Mouse (Mus musculus): ENCODE measurements around the gene Ddrgk1. TPM values are rescaled to one million over a fixed set of nuclear protein-coding genes. Genes with fewer than 3 reads are reported as not detected.
"Not testable (repeated sequence)": the region's sequence is repeated elsewhere in the genome, so short reads cannot be mapped to it uniquely, and the experiment has no call there.

Ddrgk1 gene
- polyA plus RNA-seq, 1 experiment from 2014 or later, result 65.3 TPM

DNA sequence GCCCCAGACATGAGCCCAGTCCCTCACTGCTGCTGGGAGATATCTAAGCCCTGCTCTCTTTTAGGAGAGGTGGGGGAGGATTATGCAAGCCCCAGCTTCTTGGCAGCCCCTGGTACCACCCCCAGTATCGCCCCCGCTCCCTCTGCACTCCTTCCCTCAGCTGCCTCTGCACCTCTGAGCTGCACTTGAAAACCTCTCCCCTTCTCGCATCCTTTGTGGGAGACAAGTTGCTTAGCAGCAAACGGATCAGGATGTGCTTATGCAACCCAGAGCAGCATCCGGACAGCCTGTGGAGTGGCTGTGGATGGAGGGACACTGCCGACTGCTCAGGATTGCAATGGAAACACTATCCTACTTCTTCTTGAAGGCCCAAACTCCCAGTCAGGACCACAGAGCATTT is 6.9 kb downstream of the Ddrgk1 start:
- no peak overlapping the region for H3K27ac ChIP-seq
- no peak overlapping the region for H3K4me2 ChIP-seq (replicated peaks)
- no peak for DNase-seq (ENCODE audit: low spot score)
- no peak for ATAC-seq (ENCODE audit: low FRiP score)
- no peak overlapping the region for H3K4me3 ChIP-seq (replicated peaks; ENCODE audit: low read length)
- no peaks in the 10 kb centered on the region for H3K27me3 ChIP-seq (ENCODE audit: control insufficient read depth, insufficient read depth, low read length)
- no peak overlapping the region for H3K9ac ChIP-seq
- no peaks in the 10 kb centered on the region for H3K4me1 ChIP-seq (replicated peaks; ENCODE audit: control insufficient read depth, insufficient read depth, low read length)
- 89% methylated on average over 6 of the region's 6 CpGs for WGBS
- H3K36me3 ChIP-seq (replicated peaks; ENCODE audit: control insufficient read depth, insufficient read depth), result peaks cover 97% of the 10 kb centered on the region
- H3K9me3 ChIP-seq (ENCODE audit: control insufficient read depth, low read length), result no peaks in the 10 kb centered on the region

GRCm38 (mm10) chr2:130656536-130656935 is 7.9 kb downstream of the Ddrgk1 start:
- Histone ChIP-seq H3K36me3 (replicated peaks; ENCODE audit: control insufficient read depth, insufficient read depth) (peaks cover 94% of the 10 kb centered on the region), H3K4me3 (replicated peaks; ENCODE audit: low read length) (no peak overlapping the region), H3K9ac (no peak overlapping the region), H3K27me3 (ENCODE audit: control insufficient read depth, insufficient read depth, low read length) (no peaks in the 10 kb centered on the region), H3K27ac (no peak overlapping the region), H3K9me3 (ENCODE audit: control insufficient read depth, low read length) (no peaks in the 10 kb centered on the region), H3K4me2 (replicated peaks) (no peak overlapping the region), H3K4me1 (replicated peaks; ENCODE audit: control insufficient read depth, insufficient read depth, low read length) (no peaks in the 10 kb centered on the region)
- DNase-seq (ENCODE audit: low spot score) (no peak), ATAC-seq (ENCODE audit: low FRiP score) (no peak)
- 97% methylated on average over 9 of the region's 9 CpGs for WGBS

DNA sequence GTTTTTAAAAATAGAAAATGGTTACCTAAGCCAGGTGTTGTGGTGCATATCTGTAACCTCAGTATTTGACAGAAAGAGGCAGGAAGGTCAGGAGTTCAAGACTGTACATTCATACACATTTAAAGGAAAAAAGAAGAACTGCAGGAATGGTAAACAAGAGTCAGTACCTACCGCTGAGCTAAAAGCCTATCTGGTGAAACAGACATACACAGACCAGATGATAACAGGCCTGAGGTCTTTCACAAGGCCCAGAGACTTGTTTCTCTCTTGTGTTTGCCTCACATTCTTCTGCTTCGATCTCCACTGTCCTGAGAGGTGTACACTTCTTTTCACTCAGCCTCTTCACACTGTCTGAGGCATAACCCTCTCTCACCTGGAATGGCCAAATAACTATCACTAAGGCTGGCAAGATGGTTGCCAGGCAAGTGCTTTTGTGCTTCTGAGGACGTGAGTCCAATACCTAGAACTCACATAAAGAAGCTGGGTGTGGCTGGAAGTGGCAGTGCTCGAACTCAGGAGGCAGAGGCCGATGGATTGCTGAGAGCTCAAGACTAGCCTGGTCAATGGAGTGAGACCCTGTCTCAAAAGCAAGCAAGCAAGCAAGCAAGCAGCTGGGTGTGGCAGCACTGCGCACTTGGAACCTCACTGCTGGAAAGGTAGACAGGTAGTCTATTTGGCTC is 8.7 kb downstream of the Ddrgk1 start:
- Histone ChIP-seq H3K27me3 (ENCODE audit: control insufficient read depth, insufficient read depth, low read length) (no peaks in the 10 kb centered on the region), H3K36me3 (replicated peaks; ENCODE audit: control insufficient read depth, insufficient read depth) (peaks cover 88% of the 10 kb centered on the region), H3K4me1 (replicated peaks; ENCODE audit: control insufficient read depth, insufficient read depth, low read length) (no peaks in the 10 kb centered on the region), H3K9me3 (ENCODE audit: control insufficient read depth, low read length) (no peaks in the 10 kb centered on the region), H3K4me2 (replicated peaks) (no peak overlapping the region), H3K4me3 (replicated peaks; ENCODE audit: low read length) (no peak overlapping the region), H3K9ac (no peak overlapping the region), H3K27ac (no peak overlapping the region)
- no peak for DNase-seq (ENCODE audit: low spot score)
- 93% methylated on average over 6 of the region's 6 CpGs for WGBS
- no peak for ATAC-seq (ENCODE audit: low FRiP score)

GRCm38 (mm10) chr2:130653760-130654159 is 10.7 kb downstream of the Ddrgk1 start:
- ATAC-seq (ENCODE audit: low FRiP score) (no peak), DNase-seq (ENCODE audit: low spot score) (no peak)
- Histone ChIP-seq H3K27ac (no peak overlapping the region), H3K27me3 (ENCODE audit: control insufficient read depth, insufficient read depth, low read length) (no peaks in the 10 kb centered on the region), H3K9ac (no peak overlapping the region), H3K4me2 (replicated peaks) (no peak overlapping the region), H3K4me3 (replicated peaks; ENCODE audit: low read length) (no peak overlapping the region), H3K9me3 (ENCODE audit: control insufficient read depth, low read length) (no peaks in the 10 kb centered on the region), H3K4me1 (replicated peaks; ENCODE audit: control insufficient read depth, insufficient read depth, low read length) (no peaks in the 10 kb centered on the region), H3K36me3 (replicated peaks; ENCODE audit: control insufficient read depth, insufficient read depth) (peaks cover 79% of the 10 kb centered on the region)
- WGBS, result 93% methylated on average over 1 of the region's 1 CpGs

DNA sequence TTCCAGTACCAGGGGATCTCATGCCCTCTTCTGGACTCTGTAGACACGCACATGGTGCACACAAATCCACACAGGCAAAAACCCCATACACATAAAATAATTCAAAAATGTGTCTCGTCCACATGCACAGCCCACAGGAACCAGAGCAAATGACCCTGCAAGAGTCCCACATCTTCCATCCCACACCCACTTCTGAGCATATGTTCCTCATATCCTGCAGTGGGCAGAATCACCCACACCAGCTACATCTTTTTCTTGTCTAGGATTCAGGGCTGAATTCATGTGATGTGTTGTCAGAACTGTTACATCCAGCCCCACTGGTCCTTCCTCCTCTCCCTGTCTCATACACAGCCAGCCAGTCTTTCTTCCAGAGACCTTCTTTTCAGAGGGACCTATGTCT is 11.2 kb downstream of the Ddrgk1 start:
- H3K9ac ChIP-seq, result no peak overlapping the region
- 96% methylated on average over 2 of the region's 2 CpGs for WGBS
- H3K4me3 ChIP-seq (replicated peaks; ENCODE audit: low read length), result no peak overlapping the region
- peaks cover 75% of the 10 kb centered on the region for H3K36me3 ChIP-seq (replicated peaks; ENCODE audit: control insufficient read depth, insufficient read depth)
- no peak overlapping the region for H3K4me2 ChIP-seq (replicated peaks)
- H3K27me3 ChIP-seq (ENCODE audit: control insufficient read depth, insufficient read depth, low read length), result no peaks in the 10 kb centered on the region
- ATAC-seq (ENCODE audit: low FRiP score) (no peak), DNase-seq (ENCODE audit: low spot score) (no peak)
- H3K9me3 ChIP-seq (ENCODE audit: control insufficient read depth, low read length), result no peaks in the 10 kb centered on the region
- no peak overlapping the region for H3K27ac ChIP-seq
- no peaks in the 10 kb centered on the region for H3K4me1 ChIP-seq (replicated peaks; ENCODE audit: control insufficient read depth, insufficient read depth, low read length)

DNA sequence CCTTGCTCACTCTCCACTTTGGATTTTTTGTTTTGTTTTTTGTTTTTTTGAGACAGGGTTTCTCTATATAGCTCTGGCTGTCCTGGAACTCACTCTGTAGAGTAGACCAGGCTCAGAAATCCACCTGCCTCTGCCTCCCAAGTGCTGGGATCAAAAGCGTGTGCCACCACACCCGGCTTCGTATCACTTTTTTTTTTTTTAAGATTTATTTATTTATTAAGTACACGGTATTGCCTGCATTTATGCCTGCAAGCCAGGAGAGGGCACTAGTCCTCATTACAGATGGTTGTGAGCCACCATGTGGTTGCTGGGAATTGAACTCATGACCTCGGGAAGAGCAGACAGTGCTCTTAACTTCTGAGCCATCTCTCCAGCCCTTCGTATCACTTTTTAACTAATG is 15.4 kb downstream of the Ddrgk1 start:
- H3K36me3 ChIP-seq (replicated peaks; ENCODE audit: control insufficient read depth, insufficient read depth), result peaks cover 39% of the 10 kb centered on the region
- not testable (repeated sequence) for H3K9ac ChIP-seq; H3K27me3 ChIP-seq (ENCODE audit: control insufficient read depth, insufficient read depth, low read length); DNase-seq (ENCODE audit: low spot score); H3K4me2 ChIP-seq (replicated peaks); ATAC-seq (ENCODE audit: low FRiP score); H3K27ac ChIP-seq; H3K4me1 ChIP-seq (replicated peaks; ENCODE audit: control insufficient read depth, insufficient read depth, low read length); H3K9me3 ChIP-seq (ENCODE audit: control insufficient read depth, low read length); H3K4me3 ChIP-seq (replicated peaks; ENCODE audit: low read length)
- WGBS, result 84% methylated on average over 6 of the region's 6 CpGs

DNA sequence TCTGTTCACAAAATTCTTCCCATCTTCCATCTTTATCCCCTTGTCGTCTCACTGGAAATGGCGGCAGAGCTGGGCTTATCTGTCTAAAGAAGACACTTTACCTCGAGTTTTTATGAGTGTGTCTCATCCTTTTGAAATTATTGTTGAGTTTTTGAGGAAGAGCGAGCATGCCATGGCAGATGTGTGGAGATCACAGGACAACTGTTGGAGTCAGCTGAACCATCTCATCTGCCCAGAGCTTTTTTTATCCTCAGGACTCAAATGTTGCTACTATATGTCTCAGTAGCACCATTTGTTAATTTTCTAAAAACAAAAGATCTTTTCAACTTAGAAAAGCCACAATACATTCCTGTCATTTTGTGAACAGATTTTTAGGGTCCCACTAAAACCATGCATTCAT is 19.3 kb downstream of the Ddrgk1 start:
- H3K27ac ChIP-seq, result no peak overlapping the region
- ATAC-seq (ENCODE audit: low FRiP score), result no peak

GRCm38 (mm10) chr2:130642684-130643369 is 21.6 kb downstream of the Ddrgk1 start, which contains the start of gene Lzts3:
Lzts3 (minus strand) TSS chr2:130642803.
- H3K27ac ChIP-seq, result peak within 1 kb of the TSS; percentile 68; the same call in 1 of the 2 replicates
- H3K4me1 ChIP-seq (replicated peaks; ENCODE audit: control insufficient read depth, insufficient read depth, low read length), result peaks cover 14% of the 10 kb centered on the region
- DNase-seq (ENCODE audit: low spot score) (peak; percentile 88), ATAC-seq (ENCODE audit: low FRiP score) (peak; percentile 94)
- H3K9ac ChIP-seq, result peak within 1 kb of the TSS; percentile 90
- no peaks in the 10 kb centered on the region for H3K9me3 ChIP-seq (ENCODE audit: control insufficient read depth, low read length)
- H3K27me3 ChIP-seq (ENCODE audit: control insufficient read depth, insufficient read depth, low read length), result peaks cover 24% of the 10 kb centered on the region
- peak within 1 kb of the TSS; percentile 78 for H3K4me3 ChIP-seq (replicated peaks; ENCODE audit: low read length)
- H3K4me2 ChIP-seq (replicated peaks), result peak within 1 kb of the TSS; percentile 88
- H3K36me3 ChIP-seq (replicated peaks; ENCODE audit: control insufficient read depth, insufficient read depth), result peaks cover 7% of the 10 kb centered on the region; the same call in 1 of the 2 replicates
- WGBS, result 4% methylated on average over 25 of the region's 40 CpGs

More for the DNA sequence above, 19.3 kb downstream of the Ddrgk1 start:
- DNase-seq (ENCODE audit: low spot score), result no peak
- Histone ChIP-seq H3K4me2 (replicated peaks) (no peak overlapping the region), H3K9ac (no peak overlapping the region), H3K36me3 (replicated peaks; ENCODE audit: control insufficient read depth, insufficient read depth) (peaks cover 13% of the 10 kb centered on the region; the same call in 1 of the 2 replicates), H3K27me3 (ENCODE audit: control insufficient read depth, insufficient read depth, low read length) (peaks cover 7% of the 10 kb centered on the region; the same call in 1 of the 2 replicates), H3K4me3 (replicated peaks; ENCODE audit: low read length) (no peak overlapping the region), H3K9me3 (ENCODE audit: control insufficient read depth, low read length) (no peaks in the 10 kb centered on the region), H3K4me1 (replicated peaks; ENCODE audit: control insufficient read depth, insufficient read depth, low read length) (peaks cover 14% of the 10 kb centered on the region)
- WGBS, result 84% methylated on average over 4 of the region's 4 CpGs

DNA sequence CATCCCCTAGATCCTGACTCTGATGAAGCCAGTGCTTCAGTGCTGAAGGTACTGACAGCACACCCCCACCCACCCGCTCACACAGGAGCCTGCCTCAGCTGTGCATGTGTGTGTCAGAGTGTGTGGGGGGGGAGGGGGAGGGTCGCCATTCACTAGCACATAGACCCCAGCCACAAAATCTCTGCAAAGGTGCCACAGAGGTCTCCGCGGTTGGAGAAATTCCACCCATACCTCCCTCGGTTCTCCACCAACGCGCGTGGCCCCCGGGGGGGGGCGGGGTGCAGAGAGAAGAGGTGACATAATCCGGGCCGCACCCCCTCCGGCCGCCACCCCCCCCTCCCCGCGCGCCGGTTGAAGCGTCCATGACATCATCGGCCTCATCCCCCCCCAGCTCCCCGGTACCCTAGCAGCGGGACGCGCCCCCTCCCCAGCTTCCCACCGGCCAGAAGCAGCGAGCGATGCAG is 22.2 kb downstream of the Ddrgk1 start:
- ATAC-seq (ENCODE audit: low FRiP score), result peak; percentile 78
- DNase-seq (ENCODE audit: low spot score), result peak; percentile 61
- H3K9ac ChIP-seq, result peak overlapping the region; percentile 90
- peak overlapping the region; percentile 88 for H3K4me2 ChIP-seq (replicated peaks)
- no peaks in the 10 kb centered on the region for H3K9me3 ChIP-seq (ENCODE audit: control insufficient read depth, low read length)
- H3K27me3 ChIP-seq (ENCODE audit: control insufficient read depth, insufficient read depth, low read length), result peaks cover 30% of the 10 kb centered on the region
- WGBS, result 0% methylated on average over 23 of the region's 27 CpGs
- H3K36me3 ChIP-seq (replicated peaks; ENCODE audit: control insufficient read depth, insufficient read depth), result peaks cover 4% of the 10 kb centered on the region; the same call in 1 of the 2 replicates
- peak overlapping the region; percentile 78 for H3K4me3 ChIP-seq (replicated peaks; ENCODE audit: low read length)
- peaks cover 14% of the 10 kb centered on the region for H3K4me1 ChIP-seq (replicated peaks; ENCODE audit: control insufficient read depth, insufficient read depth, low read length)
- peak overlapping the region; percentile 68; the same call in 1 of the 2 replicates for H3K27ac ChIP-seq

Measured in hindbrain, embryonic 14.5 days (tissue).